Mouse (Mus musculus): ENCODE results near the gene Pik3r4.
"Not testable (repeated sequence)": the region's sequence is repeated elsewhere in the genome, so short reads cannot be mapped to it uniquely, and the experiment has no call there.

The Pik3r4 gene

DNA sequence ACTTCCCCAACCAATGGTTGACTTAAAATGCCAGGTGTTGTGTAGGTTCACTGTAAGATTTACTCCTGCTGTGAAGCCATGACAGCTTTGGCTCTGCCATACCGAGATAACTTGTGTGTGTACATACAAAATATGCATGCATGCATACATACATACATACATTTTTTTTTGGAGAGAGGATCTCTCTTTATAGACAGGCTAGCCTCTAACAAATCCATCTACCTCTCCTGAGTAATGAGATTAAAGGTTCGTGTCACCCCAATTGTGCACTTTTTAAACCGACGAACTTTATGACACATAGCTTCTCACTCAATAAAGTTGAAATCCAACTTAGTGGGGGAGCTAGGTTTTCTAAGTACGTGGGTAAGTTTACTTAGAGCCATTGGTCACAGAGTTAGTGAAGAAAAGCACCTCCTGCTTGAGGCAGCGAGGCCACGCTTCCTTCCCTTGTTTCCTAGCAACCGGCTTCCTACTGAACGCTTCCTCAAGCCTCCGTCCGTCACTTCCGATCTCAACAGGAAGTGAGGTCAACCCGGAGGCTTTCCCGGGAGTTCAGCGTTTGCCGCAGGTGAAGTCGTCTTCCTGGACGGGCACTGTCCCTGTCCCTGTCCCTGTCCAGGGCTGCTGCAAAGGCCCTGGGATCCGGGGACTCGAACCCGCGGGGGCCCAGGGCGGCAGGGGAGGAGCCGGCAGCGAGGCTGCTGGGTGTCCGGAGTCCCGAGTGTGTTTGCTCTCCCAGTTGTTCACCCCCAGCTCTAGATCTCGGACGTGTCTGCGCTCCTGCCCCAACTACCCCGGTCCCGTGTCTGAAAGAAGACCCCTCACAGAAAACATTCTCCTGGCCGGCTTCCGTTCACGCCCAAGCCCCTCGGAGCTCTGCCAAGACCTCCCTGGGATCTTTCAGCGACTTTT lies at the start of gene Pik3r4:
TSS of gene Pik3r4 (plus strand) at position 519 of the 912 bp plus-strand sequence.
- peak; percentile 73 for DNase-seq (ENCODE audit: low spot score)

- no peak for DNase-seq (ENCODE audit: low spot score)
Measured at GRCm38 (mm10) chr9:105598906-105599305, 43.9 kb upstream of the Pik3r4 start.

- peak; percentile 10 for DNase-seq (ENCODE audit: low spot score)
Measured at GRCm38 (mm10) chr9:105611980-105612771, 30.6 kb upstream of the Pik3r4 start.

DNA sequence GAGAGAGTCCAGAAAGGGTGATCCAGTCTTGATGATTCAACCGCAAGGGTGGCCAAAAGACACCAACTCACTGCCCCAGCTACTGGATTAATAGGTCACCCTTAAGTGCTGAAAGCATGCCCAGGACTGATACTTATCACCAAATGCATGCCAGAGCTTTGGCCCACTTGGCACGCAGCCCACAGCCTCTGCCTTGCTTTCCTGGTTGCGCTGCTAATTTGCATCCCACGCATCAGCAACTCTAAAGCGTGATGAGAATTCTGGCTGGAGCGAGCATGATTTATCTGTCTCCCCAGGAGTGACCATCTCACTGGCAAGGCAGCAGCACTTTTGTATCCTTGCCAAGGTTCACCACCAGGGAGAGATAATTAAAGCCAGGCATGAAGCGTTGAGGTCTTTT lies 29.9 kb upstream of the Pik3r4 start:
- DNase-seq (ENCODE audit: low spot score): peak; percentile 27

DNA sequence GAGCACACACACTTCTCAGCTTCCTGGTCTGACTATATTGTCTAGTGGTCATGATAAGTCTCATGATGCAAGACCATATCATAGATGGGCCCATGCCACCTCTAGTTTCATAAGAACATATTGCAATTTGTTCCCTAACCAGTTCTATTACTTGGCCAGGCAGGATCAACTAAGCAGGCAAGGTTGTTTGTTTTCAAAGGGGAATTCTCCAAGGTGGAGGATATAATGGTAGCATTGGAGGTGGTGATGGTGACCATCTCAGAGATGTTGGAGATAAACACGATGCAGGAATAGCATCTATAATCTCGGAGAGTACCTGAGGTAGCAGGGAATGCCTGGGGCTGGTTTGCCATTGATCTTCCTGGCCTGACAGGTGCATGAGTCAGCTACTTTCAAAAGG lies 26.8 kb upstream of the Pik3r4 start:
- DNase-seq (ENCODE audit: low spot score): no peak

GRCm38 (mm10) chr9:105617274-105617673 lies 25.5 kb upstream of the Pik3r4 start:
- DNase-seq (ENCODE audit: low spot score): peak; percentile 44

DNA sequence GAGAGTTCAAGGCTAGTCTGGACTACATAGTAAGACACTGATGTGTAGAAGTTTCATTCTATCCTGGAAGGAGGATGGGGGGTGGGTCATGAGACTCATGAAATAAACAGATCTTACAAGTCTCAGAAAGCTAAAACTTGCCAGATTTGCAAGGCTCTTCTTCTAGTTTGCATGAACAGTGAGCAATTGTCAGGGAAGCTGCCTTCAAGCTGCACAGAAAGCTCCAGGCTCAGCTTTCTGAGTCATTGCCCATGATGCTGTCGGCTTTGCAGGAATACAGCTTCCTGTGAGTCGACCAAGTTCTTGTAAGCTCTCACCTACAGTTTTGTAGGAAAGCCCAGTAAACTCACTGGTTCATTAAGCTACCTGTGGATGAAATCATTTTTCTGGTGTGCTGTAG lies 8.8 kb upstream of the Pik3r4 start:
- DNase-seq (ENCODE audit: low spot score): no peak

GRCm38 (mm10) chr9:105641377-105641776 lies 1.4 kb upstream of the Pik3r4 start:
- not testable (repeated sequence) for DNase-seq (ENCODE audit: low spot score)

DNA sequence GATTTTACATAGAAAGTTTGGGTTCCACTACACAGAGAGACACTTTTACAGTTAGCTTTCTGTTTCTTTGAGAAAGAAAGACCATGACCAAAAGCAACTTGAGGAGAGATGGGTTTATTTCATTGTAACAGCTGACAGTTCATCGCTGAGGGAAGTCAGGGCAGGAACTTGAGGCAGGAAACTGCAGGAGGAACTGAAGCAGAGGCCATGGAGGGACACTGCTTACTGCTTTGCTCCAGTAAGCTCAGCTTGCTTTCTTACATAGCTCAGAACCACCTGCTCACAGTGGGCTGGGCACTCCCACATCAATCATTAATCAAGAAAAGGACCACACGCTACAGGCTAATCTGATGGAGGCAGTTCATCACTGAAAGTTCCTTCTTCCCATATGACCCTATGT lies 13.4 kb downstream of the Pik3r4 start:
- DNase-seq (ENCODE audit: low spot score): no peak

DNA sequence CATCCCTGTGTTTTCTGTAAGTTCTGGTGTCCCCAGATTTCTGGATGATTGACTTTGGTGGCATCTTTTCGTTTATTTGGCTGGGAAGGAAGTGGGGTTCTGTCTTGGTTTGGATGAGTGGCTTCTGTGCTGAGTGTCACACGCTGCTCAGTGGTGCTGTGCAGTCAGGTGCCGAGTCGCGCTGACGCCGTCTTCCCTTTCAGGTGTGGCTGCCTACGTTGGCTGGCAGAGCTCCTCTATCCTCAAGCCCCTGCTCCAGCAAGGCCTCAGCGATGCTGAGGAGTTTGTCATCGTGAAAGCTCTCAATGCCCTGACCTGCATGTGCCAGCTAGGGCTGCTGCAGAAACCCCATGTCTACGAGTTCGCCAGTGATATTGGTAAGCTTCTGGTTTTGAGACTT lies 15.4 kb downstream of the Pik3r4 start:
- no peak for DNase-seq (ENCODE audit: low spot score)

- no peak for DNase-seq (ENCODE audit: low spot score)
Measured at GRCm38 (mm10) chr9:105659877-105660276, 17.1 kb downstream of the Pik3r4 start.

- DNase-seq (ENCODE audit: low spot score): no peak
Measured at GRCm38 (mm10) chr9:105665269-105665668, 22.5 kb downstream of the Pik3r4 start.

DNA sequence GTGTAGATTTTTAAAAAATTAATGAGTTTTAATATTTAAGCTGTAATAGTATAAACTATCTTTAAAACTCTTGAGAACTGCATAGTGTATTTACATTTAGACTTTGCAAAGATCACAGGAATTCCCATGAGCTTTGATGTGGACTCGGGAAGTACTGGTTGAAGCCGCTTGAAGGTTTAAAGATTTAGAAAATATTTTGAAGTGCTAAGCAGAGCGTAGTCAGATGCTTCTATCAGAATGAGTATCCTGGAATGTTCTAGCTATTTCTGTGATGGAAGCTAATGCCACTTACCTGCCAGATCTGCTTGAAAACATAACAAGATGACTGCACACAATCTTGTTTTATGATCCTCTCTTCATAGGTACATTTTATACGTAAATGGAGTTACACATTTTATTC lies 28.1 kb downstream of the Pik3r4 start:
- no peak for DNase-seq (ENCODE audit: low spot score)

DNA sequence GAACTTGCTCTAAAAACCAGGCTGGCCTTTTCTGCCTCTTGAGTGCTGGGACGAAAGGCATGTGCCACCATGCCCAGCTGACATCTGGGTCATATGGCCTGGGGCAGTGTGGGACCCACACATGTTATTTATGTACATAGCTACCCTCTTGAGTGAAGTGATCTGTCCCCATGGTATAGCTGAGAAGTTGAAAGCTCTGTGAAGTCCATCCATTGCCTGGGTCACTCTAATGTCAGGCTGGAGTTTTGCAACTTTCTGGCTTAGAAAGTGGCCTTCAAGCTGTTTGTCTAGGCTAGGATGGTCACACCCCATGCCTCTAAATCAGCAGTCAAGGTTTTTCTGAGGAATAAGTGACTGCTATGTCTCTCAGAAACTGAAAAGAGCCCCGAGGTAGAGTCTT lies 29.3 kb downstream of the Pik3r4 start:
- no peak for DNase-seq (ENCODE audit: low spot score)

DNA sequence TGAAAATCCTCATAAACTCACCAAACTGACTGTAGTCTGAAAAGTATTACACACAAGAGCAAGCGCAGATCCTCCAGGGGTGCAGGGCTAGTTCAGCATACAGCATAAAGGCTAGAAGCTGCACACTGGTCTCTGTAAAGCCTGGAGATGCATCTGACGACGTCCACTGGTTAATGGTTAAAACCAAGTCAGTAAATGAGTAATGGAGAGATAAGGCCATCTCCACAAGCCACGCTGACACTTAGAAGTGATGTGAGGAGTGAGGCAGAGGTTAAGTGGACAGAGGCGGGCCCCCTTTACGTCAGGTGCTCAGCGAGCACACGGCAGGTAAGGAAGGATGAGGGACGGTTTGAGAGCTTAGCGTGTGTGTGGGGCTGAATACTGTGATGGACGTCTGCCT lies 33.2 kb downstream of the Pik3r4 start:
- no peak for DNase-seq (ENCODE audit: low spot score)

DNA sequence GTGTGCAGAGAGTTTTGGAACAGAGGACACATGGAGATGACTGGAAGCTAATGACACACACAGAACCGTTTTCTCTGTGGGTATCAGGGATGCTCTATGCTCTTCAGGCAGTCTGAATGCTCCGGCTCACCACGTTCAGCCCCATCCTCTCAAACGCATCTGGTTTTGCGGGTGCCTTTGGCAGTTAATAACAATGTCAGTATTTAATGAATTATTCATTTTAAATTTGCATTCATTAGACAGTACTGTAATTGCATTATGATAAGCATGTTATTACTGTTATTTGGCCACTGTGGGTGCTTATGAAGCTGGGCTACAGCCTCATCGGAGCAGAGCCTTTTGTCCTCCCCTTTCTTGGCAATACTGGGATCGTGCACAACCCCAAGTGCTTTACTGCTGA lies 38.6 kb downstream of the Pik3r4 start:
- DNase-seq (ENCODE audit: low spot score): no peak

DNA sequence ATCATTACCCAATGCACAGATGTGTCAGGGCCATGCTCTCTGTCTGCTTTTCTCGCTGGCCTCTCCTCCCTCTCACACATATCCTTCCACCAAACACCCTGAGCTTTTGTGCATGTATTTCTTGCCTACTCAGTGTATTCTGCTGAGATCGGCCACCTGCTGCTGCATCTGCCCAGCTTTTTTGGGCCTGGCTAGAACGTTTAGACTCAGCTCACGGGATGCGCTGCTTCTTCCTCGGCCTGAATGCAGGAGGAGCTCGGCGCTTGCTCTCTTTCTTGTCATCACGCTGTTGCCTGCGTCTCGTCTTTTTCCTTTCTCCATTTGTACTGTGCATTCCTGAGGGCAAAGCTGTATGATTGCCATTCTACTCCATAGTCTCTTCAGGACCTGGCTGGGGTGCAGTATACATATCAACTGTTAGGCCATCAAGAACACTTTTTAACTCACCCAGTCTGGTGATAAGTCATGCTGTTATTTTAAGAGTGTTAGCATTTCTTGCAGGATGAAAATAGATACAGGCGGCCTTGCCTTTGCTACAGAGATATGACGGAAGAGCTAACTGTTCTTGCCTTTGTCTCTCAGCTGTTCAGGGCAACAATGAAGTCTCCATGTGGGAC lies 41.9 kb downstream of the Pik3r4 start:
- no peak for DNase-seq (ENCODE audit: low spot score)

- no peak for DNase-seq (ENCODE audit: low spot score)
Measured at GRCm38 (mm10) chr9:105689485-105689884, 46.7 kb downstream of the Pik3r4 start.

GRCm38 (mm10) chr9:105692472-105692871 lies 49.7 kb downstream of the Pik3r4 start:
- no peak for DNase-seq (ENCODE audit: low spot score)

DNA sequence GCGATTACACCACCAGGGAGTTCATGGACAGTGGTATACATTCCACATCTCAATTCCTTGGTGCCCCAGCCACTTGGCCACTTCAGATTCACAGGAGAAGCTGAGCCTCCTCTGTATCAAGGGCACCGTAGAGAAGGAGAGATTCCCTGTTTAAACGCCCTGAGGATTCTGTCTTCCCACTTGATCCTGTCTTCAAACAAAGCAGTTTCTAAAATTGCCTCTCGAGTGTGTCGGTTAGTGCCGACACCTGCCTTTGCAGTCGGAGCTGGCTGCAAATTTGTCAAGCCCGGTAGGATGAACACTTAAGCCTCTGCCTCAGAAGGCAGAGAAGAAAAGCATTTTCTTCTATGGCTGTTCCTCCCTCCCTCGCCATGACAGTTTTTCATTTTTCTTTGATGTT lies 50.3 kb downstream of the Pik3r4 start:
- no peak for DNase-seq (ENCODE audit: low spot score)

- DNase-seq (ENCODE audit: low spot score): peak; percentile 88
Measured at GRCm38 (mm10) chr9:105693854-105694253, 51.1 kb downstream of the Pik3r4 start.

GRCm38 (mm10) chr9:105696818-105697564 lies 54.2 kb downstream of the Pik3r4 start:
- no peak for DNase-seq (ENCODE audit: low spot score)

Measured in ovary, postnatal 36 days (tissue).